Mouse (Mus musculus) heart, adult 11 months (tissue): Measurements from ENCODE around the gene Plpp7.

Experiments used
- DNase-seq: peaks from one replicate; pipeline ENCODE4 v3.0.0; 2022

The Plpp7 gene

DNA sequence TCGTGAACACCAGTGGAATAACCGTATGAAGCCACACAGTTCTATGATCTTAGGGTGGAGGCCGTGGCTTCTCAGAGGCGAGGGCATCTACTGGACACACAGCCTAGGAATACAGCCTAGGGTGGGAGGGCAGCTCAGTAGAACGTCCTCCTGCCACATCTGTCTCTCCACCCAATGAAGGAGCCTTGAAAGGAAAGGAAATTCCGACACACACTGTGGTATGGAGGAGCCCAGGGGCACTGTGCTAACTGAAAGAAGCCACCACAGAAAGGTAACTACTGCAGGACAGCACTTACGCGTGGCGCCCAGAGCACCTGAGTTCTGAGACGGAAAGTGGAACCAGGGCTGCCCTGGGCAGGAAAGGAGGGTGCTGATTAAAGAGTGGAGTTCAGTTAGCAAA is 24.6 kb upstream of the Plpp7 start:
- DNase-seq: peak; percentile 80

DNA sequence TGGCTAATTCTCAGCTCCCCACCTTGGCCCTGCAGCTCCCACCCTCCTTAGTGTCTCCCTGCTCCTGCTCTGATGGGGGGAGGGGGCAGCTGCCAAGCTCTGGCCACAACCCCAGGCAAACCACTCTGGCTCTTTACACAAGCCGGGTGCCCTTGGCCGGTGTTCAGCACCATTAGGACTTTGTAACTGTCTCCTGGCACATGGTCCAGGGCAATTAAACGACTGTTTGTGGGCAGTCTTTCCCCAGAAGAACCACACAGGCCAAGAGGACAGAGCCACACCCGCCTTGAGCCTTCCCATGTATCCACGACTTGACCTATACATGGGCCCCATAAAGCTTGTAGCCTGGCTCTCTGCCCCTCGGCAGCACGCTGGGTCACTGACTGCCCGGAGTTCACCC is 20.9 kb upstream of the Plpp7 start:
- peak; percentile 95 for DNase-seq

DNA sequence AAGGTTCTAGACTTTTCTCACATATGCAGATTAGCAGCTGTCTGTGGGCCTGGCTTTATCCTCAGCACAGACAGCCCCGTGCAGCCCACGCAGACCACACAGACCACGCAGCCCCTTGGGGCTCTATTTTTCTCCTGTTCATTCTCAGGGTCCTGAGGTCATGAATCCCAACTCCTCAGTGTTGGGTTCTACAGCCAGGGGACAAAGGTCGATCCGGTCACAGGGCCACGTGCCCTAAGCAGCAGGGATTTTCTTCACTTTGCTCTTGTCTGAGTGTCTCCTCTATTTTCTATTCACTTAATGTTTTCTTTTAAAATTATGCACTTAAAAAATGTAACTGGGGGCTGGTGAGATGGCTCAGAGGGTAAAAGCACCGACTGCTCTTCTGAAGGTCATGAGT is 20.0 kb upstream of the Plpp7 start:
- no peak for DNase-seq

DNA sequence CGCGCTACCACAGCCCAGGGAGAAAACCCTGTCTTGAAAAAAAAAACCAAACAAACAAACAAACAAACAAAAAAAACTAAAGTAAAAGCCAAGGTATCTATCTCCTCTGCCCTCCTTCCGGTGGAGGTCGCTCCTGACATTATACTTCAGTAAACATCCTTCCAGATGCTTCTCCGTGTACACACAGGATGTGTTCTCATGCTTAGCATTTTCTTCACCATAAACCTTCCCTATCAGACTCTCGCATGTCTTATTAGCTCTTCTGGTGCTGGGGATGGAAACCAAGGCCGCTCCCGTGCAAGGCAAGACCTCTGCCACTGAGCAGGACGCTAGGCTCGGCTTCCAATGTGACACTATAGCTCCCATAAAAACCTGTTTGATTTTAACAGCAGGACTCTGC is 17.6 kb upstream of the Plpp7 start:
- no peak for DNase-seq

DNA sequence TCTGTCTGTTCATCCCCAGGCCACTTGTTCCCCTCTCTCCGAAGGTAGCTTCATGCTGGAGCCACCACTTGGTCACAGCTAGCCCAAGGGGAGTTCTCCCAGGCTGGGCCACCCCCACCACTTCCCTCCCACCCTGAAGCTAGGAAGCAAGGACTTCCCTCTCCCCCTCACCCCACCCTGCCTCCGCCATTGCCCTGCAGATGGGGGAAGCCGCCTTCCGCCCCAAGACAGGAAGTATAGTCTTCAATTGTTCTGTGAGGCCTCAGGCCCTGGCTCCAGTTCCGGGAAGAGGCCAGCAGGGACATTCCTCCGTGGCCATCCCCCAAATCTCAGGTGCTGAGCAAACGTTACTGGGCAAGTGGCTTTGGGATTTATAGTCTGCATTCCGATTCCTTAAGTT is 16.8 kb upstream of the Plpp7 start:
- DNase-seq: peak; percentile 98

DNA sequence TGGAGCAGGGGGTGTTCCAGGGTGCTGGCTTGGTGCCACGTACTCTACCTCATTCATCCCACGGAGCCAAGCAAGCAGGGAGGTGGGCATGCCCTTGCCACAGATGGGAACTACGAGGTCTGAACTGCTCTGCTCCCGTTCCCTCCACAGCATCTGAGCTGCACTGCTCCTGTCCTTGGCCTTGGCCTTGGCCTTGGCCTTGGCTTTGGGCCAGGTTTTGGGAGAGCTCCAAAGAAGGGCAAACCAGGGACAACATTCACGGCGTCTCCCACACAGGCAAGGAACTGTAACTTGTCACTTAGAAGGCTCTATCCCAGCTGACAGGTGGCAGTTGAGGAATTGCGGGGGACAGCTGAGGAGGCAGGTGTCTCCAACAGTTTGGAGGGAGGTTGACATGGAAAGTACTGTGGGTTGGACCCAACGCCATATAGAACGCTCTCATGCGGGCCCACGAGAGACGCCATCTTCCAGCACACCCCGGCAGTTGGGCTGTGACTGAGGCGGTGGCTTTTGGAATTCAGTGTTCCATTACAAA is 16.1 kb upstream of the Plpp7 start:
- DNase-seq: no peak

DNA sequence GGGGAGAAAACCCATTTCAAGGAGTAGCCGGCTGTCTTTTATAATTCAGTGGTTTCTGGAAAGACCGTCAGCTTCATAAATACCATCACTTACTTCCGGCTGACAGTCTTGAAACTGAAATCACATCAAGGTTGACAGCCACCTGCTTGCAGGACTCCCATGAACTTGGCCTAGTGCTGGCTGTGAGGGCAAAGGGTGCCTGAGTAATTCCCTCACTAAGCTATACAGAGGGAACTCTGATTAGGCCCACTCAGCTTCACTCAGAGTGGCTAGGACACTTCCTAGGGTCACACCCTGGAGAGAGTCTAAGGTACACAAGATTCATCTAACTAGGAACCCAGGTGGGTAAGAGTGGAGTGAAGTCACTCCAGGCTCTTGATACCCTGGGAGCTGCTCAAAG is 14.6 kb upstream of the Plpp7 start:
- no peak for DNase-seq

DNA sequence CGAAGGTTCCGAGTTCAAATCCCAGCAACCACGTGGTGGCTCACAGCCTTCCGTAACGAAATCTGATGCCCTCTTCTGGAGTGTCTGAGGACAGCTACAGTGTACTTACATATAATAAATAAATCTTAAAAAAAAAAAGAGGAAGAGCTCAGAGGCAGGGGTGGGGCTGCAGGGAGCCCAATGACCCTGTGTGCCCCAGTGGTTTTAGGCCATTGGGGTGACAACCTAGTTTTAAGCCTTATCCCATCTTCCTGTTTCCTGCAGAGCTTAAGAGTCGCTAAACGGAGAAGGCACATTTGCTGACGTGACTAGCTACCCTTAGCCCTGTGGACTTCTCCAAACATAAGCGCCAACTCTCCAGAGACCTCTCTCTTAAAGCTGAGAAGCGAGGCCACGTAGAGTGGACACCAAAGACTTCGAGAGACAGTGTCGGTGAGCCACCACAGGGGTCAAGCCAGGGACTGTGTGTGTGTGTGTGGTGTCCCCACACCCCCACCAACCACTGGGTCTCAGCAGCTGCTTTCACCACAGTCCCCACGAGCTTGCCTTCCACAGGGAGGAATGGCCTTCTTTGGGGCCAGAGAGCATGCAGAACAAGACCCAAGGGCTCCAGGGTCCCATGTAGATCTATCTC is 13.9 kb upstream of the Plpp7 start:
- peak; percentile 96 for DNase-seq

DNA sequence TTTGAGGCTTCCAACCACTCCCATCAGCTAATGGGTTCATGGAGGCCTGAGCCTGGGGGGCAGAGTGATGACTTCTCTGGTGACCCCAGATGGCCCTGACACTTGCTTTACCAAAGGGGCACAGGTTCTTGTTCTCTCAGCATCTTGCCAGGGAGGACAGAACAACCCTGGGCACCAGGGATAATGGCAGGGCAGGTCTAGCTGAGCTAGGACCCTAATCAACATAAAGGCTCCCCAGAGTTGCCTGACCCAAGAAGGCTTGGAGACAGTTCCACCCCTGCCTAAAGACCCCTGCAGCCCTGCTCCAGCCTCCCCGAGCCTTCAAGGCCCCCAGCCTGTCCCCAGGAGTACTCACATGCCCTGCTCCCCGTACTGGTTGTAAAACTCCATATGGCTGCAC is 13.1 kb upstream of the Plpp7 start:
- no peak for DNase-seq

DNA sequence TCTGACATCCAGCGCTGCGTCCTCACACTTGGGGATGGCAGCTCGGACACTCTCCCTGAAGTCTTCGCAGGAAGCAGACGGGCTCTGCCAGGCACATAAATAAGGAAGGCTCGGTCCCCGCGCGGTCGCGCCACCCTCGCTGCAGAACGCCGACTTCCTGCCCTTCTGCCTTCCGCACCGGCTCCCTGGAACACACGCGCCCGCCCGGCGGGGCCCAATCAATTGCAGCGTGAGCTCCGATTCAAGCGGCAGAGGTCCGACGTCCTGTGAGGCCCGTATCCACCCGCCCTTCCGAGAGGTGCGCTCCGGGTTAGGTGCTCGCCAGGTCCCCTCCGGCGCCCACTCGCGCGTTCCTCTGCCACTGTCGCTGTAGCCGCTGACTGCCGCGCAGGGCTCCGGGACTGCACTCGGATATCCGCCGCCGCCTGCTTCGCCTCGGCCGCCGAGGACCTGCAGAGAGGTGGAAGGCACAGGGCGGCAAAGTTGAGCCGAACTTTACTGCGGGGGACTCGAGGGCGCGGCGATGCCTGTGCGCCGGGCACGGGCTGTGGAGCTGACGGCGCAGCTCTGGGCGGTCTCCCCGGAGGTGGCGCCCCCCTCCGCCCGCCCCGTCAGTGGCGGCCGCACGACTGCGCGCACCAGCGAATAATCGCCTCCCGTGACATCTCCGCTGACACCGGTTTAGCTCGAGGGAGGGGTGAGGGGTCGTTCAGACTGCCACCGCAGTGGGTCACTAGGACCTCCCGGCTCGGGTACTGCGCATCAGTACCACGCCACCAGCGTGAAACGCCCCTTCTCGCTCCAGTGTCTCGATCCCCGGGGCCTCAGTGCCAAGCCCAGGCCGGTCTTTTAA is 11.9 kb upstream of the Plpp7 start:
- peak; percentile 96 for DNase-seq

DNA sequence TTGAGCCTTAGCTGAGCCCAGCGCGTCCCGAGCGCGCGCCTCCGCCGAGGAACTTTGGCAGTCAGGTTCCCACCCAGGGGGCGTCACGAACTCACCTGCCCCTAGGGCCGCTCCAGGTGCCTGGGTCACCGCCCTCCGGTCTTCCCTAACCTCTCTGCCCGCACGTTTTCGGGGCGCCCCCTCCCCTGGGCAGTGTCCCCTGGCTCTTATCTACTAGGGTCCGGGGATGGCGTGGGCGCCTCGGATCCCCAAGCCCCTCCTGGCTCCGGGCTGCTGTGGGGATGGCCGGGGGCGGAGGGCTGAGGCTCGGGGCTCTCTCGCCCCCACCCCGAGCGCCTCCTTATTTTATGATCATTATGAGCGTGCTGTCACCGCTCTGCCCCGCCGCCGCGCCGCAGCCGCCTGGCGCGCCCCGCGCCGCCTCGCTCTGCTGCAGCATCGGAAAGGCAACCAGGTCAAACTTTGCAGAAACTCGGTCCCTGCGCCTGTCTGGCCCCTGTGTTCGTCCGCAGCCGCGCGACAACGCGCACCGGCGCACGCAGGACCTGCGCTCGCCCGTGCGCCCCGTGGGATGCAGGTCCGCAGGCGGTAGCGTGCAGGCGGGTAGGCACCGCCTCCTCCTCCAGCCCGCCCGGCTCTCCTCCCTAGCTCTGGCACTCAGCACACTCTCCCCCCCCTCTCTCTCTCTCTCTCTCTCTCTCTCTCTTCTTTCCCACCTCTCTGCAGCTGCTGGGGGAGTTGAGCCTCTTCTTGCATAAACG is 11.0 kb upstream of the Plpp7 start, which contains the start of gene Fam78a:
Gene Fam78a (minus strand): TSS at position 747 of the 761 bp plus-strand sequence.
- peak; percentile 96 for DNase-seq

DNA sequence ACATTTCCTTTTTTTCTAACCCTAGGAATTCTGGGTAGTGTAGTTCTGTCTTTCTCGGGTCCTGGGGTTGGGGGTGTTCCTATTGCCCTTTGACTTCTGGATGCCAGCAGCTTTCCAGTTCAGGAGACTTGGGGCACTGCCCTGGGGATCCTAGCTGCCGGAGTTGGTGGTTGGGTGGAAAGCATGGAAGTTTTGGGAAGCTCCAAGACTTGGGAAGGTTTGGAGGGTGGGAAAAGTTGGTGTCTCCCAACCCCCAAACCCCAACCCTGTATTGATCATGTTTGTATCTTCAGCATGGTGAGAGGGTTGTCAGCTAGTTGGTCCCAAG is 10.5 kb upstream of the Plpp7 start:
- DNase-seq: peak; percentile 94

DNA sequence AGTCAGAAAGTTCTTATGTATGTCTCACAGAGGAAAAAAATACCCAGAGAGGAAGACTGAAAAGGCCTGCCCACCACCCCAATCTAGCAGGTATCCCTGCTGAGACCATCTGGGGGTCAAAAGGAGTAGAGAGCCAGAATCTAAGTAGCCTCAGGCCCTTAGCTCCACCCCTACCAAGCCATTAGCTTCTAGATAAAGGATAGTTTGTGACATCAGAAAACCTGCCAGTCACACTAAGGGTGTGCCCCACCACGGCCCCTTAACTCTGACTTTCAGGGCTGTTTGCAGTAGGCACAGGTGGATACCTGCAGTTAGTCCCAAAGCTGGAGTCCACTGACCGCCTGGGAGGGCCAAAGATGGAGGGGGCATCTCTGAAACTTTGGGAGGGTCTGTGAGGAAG is 10.1 kb upstream of the Plpp7 start:
- DNase-seq: no peak

DNA sequence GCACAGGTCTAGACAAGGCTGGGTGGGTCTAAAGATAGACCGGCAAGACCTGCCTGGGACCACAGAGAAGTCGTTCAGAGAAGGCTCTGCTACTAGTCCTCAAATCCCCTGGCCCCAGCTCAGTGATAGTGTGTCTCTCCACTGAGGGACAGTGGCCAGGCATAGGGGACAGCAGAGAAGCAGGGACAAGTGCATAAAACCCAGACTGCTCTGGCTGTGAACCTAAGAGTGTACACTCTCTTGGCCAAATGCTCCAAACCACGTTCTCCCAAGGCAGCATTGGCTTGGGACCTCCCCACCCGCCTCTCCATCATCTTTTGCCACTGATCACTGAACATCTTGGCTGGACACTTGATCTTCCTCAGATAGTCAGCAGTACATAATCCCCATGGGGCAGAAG is 7.7 kb upstream of the Plpp7 start:
- no peak for DNase-seq

DNA sequence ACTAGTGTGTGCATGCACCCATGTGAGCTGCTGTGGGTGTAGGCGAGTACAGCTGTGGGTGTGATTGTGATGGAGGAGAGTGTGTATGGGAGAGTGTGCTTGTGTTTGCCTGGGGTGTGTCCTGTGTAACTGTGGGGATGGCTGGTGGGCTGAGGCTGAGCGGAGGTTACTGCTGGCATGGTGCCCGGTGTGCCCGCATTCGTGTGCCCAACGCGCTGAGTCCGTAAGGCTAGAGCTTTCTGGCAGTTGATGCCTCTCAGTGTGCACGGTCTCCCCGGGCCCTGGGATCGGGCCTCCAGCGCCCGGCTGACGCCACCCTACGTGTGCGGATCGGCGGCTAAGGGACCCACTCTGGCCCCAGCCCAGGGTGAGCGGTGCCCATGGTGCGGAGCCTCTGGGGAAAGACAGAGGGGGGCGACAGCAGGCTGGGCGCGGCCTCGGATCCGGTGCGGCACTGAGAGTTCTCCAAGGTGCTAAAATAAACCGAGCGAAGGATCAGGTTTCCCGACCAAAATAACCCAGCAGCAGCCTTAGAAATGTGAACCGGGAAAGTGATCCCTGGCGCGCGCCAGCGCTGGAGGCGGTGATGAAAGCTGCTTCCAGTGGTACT is 6.9 kb upstream of the Plpp7 start:
- peak; percentile 96 for DNase-seq

DNA sequence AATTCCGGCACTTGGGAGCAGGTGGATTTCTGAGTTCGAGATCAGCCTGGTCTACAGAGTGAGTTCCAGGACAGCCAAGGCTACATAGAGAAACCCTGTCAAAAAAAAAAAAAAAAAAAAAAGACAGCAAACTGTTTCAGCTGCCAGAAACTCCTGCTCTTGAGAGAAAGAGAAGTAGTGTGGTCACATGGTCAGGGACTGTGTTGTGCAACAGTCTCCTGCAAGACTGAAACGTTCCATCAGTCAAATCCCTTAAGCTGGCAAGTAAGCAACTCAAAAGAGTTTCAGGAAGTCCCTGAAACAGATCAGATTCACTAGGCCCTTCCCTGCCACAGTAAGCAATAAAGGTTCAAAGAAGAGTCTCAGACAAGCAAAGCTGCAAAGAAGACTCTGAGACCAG is 5.7 kb upstream of the Plpp7 start:
- no peak for DNase-seq

DNA sequence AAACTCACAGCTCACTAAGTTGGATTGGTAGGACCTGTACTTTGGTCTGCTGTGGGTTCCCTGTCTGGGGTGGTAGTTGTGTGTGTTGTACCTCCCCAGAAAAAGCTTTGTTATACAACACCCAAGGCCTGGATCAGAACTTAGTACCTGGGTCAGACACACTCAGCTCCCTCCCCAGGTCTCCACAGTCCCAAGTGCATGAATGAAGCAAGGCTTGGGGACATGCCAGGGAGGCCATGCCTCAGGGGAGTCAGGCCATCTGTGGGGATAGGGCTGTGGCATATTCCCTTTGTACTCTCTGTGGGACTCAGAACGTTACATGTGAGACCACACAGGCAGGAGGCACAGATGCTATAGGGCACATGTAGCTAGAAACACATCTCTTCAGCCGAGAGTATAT is 5.2 kb upstream of the Plpp7 start:
- DNase-seq: no peak

DNA sequence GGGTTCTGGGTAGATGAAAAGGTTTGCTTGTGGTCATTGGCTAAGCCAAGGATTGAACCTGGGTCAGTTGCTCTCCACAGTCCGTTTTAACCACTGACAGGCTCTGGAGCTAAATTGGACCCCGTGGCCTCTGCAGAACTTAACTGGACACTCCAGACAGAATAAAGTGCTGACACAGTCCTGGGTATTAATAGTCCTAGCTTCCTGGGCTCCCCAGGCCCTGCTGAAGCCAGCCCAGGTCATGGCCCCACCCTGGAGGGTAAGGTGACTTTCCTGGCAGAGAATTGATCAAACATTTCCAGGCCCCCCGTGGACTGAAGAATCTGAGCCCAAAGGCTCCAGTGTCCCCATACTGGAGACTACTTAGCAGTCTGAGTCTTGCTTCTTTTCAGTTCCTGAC is 3.4 kb upstream of the Plpp7 start:
- DNase-seq: no peak

DNA sequence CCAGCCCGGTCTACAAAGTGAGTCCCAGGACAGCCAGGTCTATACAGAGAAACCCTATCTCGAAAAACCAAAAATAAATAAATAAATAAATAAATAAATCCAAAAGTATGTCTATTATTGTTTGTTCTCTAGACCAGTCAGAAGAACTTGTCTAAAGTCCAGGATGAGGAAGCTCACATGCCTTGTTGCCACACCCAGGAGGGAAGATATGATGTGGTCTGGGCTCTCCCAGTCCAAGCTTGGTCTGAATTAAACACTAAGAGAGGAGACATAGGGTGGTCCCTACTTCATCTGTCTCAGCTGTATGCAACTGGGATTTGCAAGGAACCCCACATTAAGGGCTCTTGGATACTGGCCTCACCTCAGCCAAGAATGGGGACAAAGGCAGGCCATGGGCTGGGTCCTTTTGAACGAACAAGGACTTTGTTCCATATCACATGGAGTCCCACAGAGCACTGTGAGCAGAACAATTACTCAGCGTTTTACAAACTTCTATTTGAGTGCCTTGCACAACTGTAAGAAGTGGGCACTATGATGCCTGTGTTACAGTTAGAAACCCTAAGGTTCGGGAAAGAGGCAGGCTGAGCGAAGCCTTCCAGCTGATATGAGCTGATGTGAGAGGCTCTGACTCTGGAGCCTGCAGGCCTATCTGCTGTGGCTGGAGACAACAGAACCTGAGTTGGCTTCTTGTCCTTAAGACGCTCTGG is 1.2 kb upstream of the Plpp7 start:
- no peak for DNase-seq

DNA sequence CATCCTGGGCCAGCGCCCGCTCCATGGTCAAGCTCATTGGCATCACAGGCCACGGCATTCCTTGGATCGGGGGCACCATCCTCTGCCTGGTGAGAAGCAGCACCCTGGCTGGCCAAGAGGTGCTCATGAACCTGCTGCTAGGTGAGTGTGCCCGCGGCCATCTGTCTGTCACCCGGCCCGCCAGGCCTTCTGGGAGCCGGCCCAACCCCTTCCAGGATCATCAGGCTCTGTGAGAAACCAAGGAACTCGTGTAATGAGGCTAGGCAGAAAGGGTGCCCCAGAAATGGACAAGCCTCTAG is 743 bp downstream of the Plpp7 start:
- no peak for DNase-seq

DNA sequence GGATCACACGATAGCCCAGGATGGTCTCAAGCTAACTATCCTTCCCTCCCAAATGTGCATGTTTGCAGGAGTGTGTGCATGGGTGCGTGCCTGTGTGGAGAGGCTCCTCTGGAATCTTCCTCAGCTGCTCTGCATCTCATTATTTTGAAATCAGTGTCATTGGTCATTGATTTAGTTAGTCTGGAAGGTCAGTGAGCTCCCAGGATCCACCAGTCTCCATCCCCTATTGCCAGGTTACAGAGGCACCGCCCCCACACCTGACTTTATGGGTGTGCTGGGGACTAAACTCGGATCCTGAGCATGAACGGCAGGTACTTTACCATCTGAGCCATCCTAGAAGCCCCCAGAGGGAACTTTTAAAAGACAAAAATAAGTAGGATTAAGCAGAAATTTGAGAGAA is 7.6 kb downstream of the Plpp7 start:
- DNase-seq: no peak

DNA sequence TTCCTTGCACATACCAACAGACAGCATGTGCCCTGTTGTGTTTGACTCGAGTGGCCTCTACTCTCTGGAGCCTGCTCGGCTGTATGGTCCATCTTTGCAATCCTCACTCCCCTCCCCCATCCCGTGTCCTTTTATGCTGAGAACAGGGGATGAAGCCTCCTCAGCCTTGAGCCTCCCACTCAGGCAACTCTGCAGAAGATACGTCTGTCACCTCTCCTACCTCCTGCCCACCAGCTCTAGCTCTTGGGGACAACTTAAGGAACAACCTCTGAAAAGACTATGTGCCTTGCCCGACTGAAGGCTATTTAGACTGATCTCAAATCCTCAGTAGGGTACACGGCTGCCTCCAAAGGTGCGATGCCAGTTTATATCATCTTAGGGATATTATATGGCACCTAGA is 8.2 kb downstream of the Plpp7 start:
- no peak for DNase-seq

DNA sequence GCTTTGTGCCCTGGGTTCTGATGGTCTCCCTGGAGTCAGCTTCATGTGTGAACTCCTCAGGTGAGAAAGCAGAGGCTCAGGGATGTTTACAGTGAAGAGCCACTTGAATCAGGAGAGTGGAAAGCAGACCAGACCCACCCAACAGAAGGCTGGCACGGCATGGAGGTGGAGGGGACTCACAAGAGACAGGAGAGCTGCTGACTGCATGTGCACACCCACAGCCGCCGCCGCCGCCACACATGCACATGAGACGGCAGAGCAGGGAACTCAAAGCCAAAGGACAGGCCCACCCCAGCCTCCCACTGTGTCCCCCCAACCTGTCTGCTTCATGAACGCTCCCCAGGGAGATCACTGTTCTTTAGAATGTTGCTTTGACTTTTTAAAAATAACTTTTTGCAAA is 8.8 kb downstream of the Plpp7 start:
- DNase-seq: no peak
